Mouse (Mus musculus): ENCODE measurements at regions not wholly inside any gene's neighbourhood (a gene's known extent, or its start where the extent isn't known, plus 50 kb on each side); places are given as distances from the start of the nearest gene placed in this dataset.

DNA sequence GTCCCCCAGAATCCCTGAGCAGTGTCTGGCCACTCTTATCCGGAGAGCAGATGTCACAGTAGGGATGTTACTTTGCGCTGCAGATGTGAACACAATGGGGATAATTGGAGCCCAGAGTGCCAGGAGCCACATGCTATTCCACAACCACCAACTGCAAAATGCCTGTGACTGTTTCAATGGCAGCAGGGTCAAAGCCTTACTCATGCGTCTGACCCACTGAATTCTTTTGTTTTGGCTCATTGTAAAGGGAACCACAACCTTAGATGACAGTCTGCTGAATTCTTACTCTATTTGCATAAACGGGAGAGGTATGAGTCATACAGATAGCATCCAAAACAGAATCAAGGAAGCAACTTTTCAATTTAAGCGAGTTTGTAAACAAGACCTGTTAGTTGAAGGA, 276.8 kb upstream of the Pkn2 start:
- TF ChIP-seq CTCF (IDR thresholded peaks at IDR 0.05) (no peak), EP300 (IDR thresholded peaks at IDR 0.05) (no peak)

Measured in lung, postnatal 0 days (tissue).